Mouse (Mus musculus) embryo, embryonic 11.5 days (tissue): ENCODE results near the gene Syn3.

Source experiments
- DNase-seq: peaks from one replicate; pipeline ENCODE4 v3.0.0-alpha.2; 2012; ENCODE audit warnings: low read depth, low spot score

Gene Syn3

GRCm38 (mm10) chr10:86100281-86100851 lies 398.3 kb downstream of the Syn3 start:
- no peak for DNase-seq

GRCm38 (mm10) chr10:86098363-86098762 lies 400.3 kb downstream of the Syn3 start:
- no peak for DNase-seq

- no peak for DNase-seq
Measured at GRCm38 (mm10) chr10:86093109-86094035, 405.3 kb downstream of the Syn3 start.

GRCm38 (mm10) chr10:86091919-86092318 lies 406.8 kb downstream of the Syn3 start:
- no peak for DNase-seq

GRCm38 (mm10) chr10:86079921-86080320 lies 418.8 kb downstream of the Syn3 start:
- DNase-seq = no peak

GRCm38 (mm10) chr10:86078761-86079160 lies 419.9 kb downstream of the Syn3 start:
- no peak for DNase-seq

- no peak for DNase-seq
Measured at GRCm38 (mm10) chr10:86077272-86077671, 421.4 kb downstream of the Syn3 start.

- DNase-seq = no peak
Measured at GRCm38 (mm10) chr10:86074971-86075711, 423.6 kb downstream of the Syn3 start.

- no peak for DNase-seq
Measured at GRCm38 (mm10) chr10:86074134-86074533, 424.6 kb downstream of the Syn3 start.

GRCm38 (mm10) chr10:86070751-86071150 lies 427.9 kb downstream of the Syn3 start:
- no peak for DNase-seq

GRCm38 (mm10) chr10:86069341-86069740 lies 429.4 kb downstream of the Syn3 start:
- DNase-seq = peak; percentile 16

- no peak for DNase-seq
Measured at GRCm38 (mm10) chr10:86067911-86068310, 430.8 kb downstream of the Syn3 start.

GRCm38 (mm10) chr10:86066651-86067050 lies 432.0 kb downstream of the Syn3 start:
- no peak for DNase-seq

GRCm38 (mm10) chr10:86065661-86066060 lies 433.0 kb downstream of the Syn3 start:
- DNase-seq = no peak

- DNase-seq = peak; percentile 61
Measured at GRCm38 (mm10) chr10:86064937-86065336, 433.8 kb downstream of the Syn3 start.

GRCm38 (mm10) chr10:86063018-86063384 lies 435.7 kb downstream of the Syn3 start:
- DNase-seq = no peak

GRCm38 (mm10) chr10:86062261-86063017 lies 436.3 kb downstream of the Syn3 start:
- DNase-seq = no peak

- no peak for DNase-seq
Measured at GRCm38 (mm10) chr10:86060267-86060666, 438.4 kb downstream of the Syn3 start.

- DNase-seq = no peak
Measured at GRCm38 (mm10) chr10:86057712-86058111, 441.0 kb downstream of the Syn3 start.

GRCm38 (mm10) chr10:86057286-86057685 lies 441.4 kb downstream of the Syn3 start:
- no peak for DNase-seq

GRCm38 (mm10) chr10:86056297-86056903 lies 442.3 kb downstream of the Syn3 start:
- no peak for DNase-seq
